Mouse (Mus musculus) gastrocnemius, postnatal 25 days (tissue): ENCODE measurements at regions not wholly inside any gene's neighbourhood (a gene's known extent, or its start where the extent isn't known, plus 50 kb on each side); places are given as distances from the start of the nearest gene placed in this dataset.
A peak's percentile ranks its signal among the peaks of the same experiment; 100 is the strongest.

Experiments used
- DNase-seq: peaks from one replicate; pipeline ENCODE4 v3.0.0; 2022

DNA sequence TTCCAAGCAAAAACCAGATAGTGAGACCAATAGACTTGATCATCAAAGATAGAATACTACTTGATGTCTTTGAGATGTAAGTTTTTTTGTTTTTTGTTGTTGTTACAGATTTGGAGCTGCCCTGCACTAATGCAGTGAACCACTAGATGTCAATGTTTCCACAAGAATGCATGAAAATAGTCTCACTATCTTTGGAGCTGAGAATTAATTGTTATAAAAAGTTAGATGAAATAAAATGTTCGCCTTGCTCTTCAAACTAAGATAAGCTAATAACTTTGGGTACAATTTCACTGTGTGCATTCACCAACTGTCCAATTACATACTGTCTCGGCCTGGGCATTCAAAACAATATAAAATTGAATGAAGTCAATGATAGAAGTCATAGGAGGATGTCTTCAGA is 223.2 kb upstream of the Agtr1b start:
- no peak for DNase-seq

GRCm38 (mm10) chr3:20551563-20551962 is 184.6 kb upstream of the Agtr1b start:
- DNase-seq: no peak

DNA sequence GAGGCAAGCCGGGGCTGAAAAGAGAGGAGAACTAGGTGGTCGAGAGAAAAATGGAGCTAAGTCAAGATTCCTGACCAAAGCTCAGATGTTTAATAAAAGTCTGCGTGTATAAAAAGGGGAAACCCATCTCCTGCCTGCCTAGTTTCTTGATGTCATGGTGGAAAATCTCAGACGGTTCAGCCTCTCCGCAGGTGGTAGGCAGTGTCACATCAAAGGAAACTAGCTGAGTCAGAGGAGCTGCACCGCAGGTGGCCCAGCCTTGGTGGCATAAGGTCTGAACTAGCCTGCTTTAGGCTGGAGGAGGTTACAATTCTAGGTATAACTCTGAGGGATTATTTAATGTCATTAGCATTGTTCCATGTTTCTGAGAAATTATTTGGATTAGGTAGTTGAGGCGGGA is 177.0 kb upstream of the Agtr1b start:
- no peak for DNase-seq

DNA sequence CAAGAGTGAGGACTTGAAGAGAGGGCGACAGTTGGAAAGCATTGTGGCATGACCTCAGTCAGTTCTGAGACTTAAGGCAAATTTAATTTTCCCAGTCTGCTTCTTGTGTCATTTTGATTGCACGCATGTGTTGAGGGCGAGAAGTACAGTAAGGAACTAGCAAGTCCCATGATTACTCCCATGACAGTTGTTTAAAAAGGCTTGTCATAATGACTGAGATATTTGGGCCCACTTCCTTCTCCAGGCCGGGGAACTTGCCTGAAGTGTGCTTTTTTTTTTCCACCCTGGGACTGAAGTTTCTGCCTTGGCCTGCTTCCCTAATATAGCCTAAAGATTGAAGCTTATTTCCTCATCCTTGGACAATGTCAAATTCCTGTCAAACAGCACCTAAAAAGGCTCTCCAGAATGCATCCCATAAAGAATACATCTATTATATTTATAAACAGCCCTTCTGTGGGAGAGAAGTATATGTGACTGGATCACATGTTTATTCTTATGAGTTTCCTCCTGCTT is 171.6 kb upstream of the Agtr1b start:
- DNase-seq: no peak

DNA sequence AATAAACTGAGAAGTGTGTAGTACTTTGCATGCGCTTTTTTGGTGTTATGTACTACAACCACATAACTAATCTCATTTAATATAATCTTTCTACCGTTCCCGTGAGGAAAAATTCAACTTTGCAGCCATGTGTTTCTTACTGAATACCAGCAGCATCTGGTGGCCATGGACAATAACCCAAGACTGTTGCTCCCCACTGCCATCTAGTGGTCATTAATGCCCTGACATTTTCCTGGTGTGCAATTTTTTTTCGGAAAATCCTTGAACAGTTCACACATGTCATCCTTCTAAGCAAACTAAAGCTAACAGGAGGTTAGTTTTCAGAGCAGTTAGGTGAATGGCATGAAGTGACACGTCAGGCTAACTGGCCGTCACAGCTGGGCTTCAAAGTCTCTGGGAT is 153.8 kb upstream of the Agtr1b start:
- no peak for DNase-seq

- DNase-seq: peak; percentile 10
Measured at GRCm38 (mm10) chr3:20509192-20509591, 142.2 kb upstream of the Agtr1b start.

- no peak for DNase-seq
Measured at GRCm38 (mm10) chr3:20505546-20505945, 138.6 kb upstream of the Agtr1b start.
